Mouse (Mus musculus): ENCODE results near the gene Folr2.

Gene Folr2

GRCm38 (mm10) chr7:101823758-101824630 lies 33.0 kb downstream of the Folr2 start:
- DNase-seq (ENCODE audit: low spot score): no peak

DNA sequence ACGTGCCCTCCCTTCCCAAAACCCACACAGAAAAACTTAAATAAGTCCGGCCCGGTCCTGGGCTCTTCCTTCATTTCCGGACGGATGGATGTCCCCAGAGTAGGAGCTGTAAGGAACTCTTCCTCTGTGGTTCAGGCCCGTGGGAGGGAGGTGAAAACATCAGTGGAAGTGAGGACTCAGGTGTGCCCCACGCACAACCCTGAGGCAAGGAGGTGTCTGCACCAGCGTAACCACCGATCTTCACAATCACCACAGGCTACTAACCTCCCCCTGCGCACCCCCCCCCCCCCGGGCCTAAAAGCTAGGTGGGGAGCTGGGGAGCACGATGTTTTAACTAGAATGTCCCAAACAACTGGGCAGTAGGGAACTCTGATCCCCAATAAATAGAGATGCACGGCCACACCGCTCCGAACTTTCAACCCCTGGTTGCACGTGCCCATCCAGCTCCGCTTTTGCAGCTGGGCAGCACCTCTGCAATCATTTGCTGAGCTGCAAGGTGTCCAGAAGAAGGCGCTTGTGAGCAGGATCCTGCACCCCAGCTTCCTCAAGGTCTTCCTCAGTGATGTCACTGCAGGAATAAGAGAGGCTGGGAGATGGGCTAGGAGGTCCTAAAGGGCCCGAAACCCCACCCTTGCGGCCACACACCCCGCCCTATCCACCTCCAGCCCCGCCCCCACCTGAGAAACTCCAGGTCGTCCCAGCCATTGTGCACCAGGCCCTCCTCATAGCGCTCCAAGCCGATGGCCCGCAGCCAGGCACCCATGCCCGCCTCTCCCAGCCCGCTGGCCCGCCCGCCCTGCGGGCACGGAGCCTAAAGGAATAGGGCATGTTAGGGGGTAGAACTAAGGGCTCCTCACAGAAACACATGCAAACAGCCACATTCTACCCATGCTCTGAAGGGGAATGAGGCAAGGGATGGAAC lies 33.9 kb downstream of the Folr2 start:
- no peak for DNase-seq (ENCODE audit: low spot score)

- DNase-seq (ENCODE audit: low spot score): peak; percentile 49
These were observed 35.2 kb downstream of the Folr2 start for GRCm38 (mm10) chr7:101821571-101822501.

GRCm38 (mm10) chr7:101820295-101821030 lies 36.5 kb downstream of the Folr2 start:
- no peak for DNase-seq (ENCODE audit: low spot score)

DNA sequence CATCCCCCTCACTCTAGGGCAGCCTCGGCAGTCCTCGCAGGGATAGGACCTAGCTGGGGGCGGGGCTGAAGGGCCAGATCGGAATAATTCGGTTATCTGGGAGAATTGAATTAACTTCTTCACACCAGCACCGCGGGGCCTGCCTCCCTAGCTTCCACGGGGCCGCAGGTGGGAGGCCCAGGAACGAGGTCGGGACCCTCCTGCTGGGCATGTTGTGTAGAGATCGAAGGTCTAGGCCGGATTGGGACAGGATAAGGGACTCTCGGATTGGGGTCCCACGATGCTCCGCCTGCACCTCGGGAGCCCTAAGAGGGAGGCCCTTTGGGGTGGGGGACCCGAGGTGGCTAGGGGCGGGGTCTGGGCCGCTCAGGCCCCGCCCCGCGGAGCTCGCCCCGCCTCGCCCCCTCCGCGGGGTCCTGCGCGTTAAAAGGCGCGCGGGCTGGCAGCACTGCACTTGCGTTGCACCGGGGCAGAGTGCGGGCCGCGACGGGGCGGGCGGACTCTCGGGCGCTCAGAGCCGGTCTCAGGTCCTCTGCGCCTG lies 39.1 kb downstream of the Folr2 start, which contains the start of gene Phox2a:
Gene Phox2a, plus strand, starts transcription at position 453 of the 541 bp plus-strand sequence.
- no peak for DNase-seq (ENCODE audit: low spot score)

Measured in ovary, postnatal 10 days (tissue).